Mouse (Mus musculus) testis, adult 2 months (tissue): ENCODE results near the gene Spindoc. TPM values are rescaled to one million over a fixed set of nuclear protein-coding genes. Genes with fewer than 3 reads are reported as not detected.

Experiments
- H3K27ac ChIP-seq: fragments of 200-500 bp; 2 replicates; pipeline ENCODE4 v1.5.1; 2012; ENCODE audit warnings: low read depth, low read length; ENCODE audit not compliant: control insufficient read depth, insufficient read depth
- H3K27me3 ChIP-seq: fragments of 200-500 bp; 2 replicates; pipeline ENCODE4 v1.6.1; 2012; ENCODE audit warnings: mild to moderate bottlenecking, low read length, moderate library complexity; ENCODE audit not compliant: control insufficient read depth, insufficient read depth
- H3K36me3 ChIP-seq: fragments of 200-500 bp; 2 replicates; pipeline ENCODE4 v1.6.1; 2012; ENCODE audit warnings: mild to moderate bottlenecking, low read length; ENCODE audit not compliant: control insufficient read depth, insufficient read depth
- H3K4me1 ChIP-seq: fragments of 200-500 bp; 2 replicates; pipeline ENCODE4 v1.6.1; 2012; ENCODE audit warnings: low read length; ENCODE audit not compliant: control insufficient read depth, insufficient read depth
- H3K4me3 ChIP-seq: fragments of 200-500 bp; 2 replicates; pipeline ENCODE4 v1.5.1; 2012; ENCODE audit warnings: low read depth, mild to moderate bottlenecking, low read length, moderate library complexity, mixed read lengths; ENCODE audit not compliant: control insufficient read depth
- CTCF ChIP-seq: fragments of 200-500 bp; IDR thresholded peaks from 2 replicates; pipeline ENCODE4 v1.5.1; 2012; ENCODE audit warnings: low read depth, mild to moderate bottlenecking, inconsistent platforms, low read length, moderate library complexity; ENCODE audit not compliant: control insufficient read depth, insufficient read depth, insufficient replicate concordance
- POLR2A ChIP-seq: fragments of 200-500 bp; IDR thresholded peaks from 2 replicates; pipeline ENCODE4 v1.6.1; 2012; ENCODE audit warnings: low read depth, mild to moderate bottlenecking, inconsistent platforms, low read length, moderate library complexity; ENCODE audit not compliant: control insufficient read depth
- polyA plus RNA-seq: library from polyadenylated mRNA; depleted of rRNA; stranded (reverse); fragments of >200 nt; gene quantifications from 2 replicates; pipeline ENCODE4 v1.2.3, GENCODE M21; 2012

Spindoc gene
- polyA plus RNA-seq, 1 experiment, result 70.6 TPM

DNA sequence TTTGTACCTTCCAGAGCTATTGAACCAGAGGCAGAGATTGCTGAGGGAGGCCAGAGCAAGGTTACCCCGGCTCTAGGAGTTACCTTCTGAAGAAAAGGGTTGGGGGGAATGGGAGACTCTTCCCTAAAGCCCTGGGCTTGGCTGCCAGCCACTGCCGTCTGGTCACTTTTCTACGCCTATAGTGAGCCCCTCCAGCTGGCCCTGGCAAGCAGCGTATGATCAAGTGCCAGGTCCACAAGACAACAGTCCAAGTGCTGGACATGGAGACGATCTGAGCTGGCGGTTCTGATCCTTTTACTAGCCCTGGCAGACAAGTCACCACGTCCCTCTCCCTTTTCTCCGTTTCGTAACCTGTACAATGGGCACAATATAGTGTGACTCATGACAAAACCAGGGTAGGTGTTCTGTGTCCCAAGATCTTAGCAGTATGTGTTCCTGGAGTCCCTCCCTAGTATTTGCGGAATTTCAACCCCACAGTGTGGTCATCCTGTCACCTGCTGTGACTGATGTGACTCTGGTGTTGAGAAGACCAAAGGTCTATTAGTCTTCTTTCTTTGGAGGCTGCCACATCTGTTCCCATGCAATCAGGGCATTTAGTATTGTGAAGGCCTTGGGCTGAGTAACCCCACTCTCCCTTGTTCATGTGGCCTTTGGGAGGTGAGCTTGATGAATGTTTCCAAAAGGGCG is 29.8 kb downstream of the Spindoc start:
- TF ChIP-seq CTCF, result no peak
- TF ChIP-seq POLR2A, result no peak
- H3K36me3 ChIP-seq, result no peaks in the 10 kb centered on the region
- H3K27me3 ChIP-seq, result no peaks in the 10 kb centered on the region

DNA sequence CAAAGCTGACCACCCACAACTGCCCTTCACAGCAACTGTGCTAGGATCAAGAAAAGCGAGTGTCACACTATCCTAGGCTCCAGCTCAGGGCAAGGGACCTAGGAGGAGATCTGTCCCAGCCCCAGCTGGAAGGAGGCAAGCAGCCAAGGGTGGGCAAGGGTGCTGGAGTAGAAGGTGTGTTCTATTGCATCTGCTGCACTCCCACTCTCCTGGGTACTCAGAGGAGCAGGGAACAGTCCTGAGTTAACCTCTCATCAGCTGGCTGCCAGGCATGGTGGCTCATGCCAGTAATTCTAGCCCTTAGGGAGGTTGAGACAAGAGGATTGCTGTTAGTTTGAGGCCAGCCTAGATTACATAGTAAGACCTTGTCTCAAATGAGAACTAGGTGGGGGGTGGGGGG is 32.8 kb downstream of the Spindoc start:
- no peaks in the 10 kb centered on the region for H3K27me3 ChIP-seq
- TF ChIP-seq CTCF, result no peak
- TF ChIP-seq POLR2A, result no peak
- H3K4me3 ChIP-seq, result no peak overlapping the region
- no peaks in the 10 kb centered on the region for H3K36me3 ChIP-seq
- H3K27ac ChIP-seq, result no peak overlapping the region
- H3K4me1 ChIP-seq, result peaks cover 2% of the 10 kb centered on the region; the same call in 1 of the 2 replicates

More for the DNA sequence above, 29.8 kb downstream of the Spindoc start:
- no peak overlapping the region for H3K4me3 ChIP-seq
- no peak overlapping the region for H3K27ac ChIP-seq
- H3K4me1 ChIP-seq, result peaks cover 2% of the 10 kb centered on the region; the same call in 1 of the 2 replicates

DNA sequence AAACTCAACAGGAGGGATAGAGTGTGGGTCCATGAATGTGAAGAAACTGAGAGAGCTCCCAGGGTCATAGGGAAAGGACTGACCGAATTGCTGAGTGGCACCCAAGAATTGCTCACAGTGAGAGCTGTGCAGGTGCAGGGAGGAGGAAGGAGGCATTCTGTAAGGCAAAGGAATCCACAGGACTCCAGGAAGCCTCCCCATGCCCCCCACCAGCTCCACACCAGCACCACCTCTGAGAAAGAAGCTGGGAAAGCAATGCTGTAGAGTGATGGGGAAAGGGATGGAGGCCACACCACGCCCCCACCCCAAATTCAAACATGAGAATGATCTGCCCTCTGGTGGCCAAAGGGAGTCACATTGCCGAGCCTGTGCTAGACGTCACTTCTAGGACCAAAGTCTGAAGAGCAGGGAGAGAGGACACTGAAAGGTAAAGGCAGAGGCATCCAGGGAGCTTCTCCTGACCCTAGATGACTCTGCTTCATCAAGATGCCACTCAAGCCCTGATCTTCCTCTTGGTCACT is 37.5 kb downstream of the Spindoc start:
- Histone ChIP-seq H3K27me3 (no peaks in the 10 kb centered on the region), H3K36me3 (no peaks in the 10 kb centered on the region), H3K27ac (no peak overlapping the region), H3K4me1 (peaks cover 2% of the 10 kb centered on the region), H3K4me3 (no peak overlapping the region)
- TF ChIP-seq POLR2A, result no peak
- peak; percentile 30; the same call in 1 of the 2 replicates for TF ChIP-seq CTCF

DNA sequence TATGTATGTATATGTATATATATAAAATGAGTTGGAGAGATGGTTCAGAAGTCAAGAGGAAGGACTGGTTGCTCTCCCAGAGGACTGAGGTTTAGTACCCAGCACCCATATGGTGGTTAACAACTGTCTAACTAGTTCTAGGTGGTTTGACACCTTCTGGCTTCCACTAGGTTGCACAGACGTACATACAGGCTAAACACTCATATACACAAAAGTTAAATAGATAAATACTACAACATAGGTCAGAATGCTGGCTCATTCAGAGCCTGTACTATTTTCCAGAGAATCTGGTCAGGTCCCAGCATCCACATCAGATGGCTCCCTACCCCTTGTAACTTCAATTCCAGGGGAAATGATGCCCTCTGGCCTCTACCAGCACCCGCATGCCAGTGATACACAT is 40.1 kb downstream of the Spindoc start:
- peaks cover 9% of the 10 kb centered on the region for H3K4me1 ChIP-seq
- TF ChIP-seq CTCF, result no peak
- no peak for TF ChIP-seq POLR2A
- H3K27me3 ChIP-seq, result no peaks in the 10 kb centered on the region
- H3K27ac ChIP-seq, result no peak overlapping the region
- H3K36me3 ChIP-seq, result no peaks in the 10 kb centered on the region; the same call in 1 of the 2 replicates
- peak overlapping the region; percentile 41; the same call in 1 of the 2 replicates for H3K4me3 ChIP-seq

DNA sequence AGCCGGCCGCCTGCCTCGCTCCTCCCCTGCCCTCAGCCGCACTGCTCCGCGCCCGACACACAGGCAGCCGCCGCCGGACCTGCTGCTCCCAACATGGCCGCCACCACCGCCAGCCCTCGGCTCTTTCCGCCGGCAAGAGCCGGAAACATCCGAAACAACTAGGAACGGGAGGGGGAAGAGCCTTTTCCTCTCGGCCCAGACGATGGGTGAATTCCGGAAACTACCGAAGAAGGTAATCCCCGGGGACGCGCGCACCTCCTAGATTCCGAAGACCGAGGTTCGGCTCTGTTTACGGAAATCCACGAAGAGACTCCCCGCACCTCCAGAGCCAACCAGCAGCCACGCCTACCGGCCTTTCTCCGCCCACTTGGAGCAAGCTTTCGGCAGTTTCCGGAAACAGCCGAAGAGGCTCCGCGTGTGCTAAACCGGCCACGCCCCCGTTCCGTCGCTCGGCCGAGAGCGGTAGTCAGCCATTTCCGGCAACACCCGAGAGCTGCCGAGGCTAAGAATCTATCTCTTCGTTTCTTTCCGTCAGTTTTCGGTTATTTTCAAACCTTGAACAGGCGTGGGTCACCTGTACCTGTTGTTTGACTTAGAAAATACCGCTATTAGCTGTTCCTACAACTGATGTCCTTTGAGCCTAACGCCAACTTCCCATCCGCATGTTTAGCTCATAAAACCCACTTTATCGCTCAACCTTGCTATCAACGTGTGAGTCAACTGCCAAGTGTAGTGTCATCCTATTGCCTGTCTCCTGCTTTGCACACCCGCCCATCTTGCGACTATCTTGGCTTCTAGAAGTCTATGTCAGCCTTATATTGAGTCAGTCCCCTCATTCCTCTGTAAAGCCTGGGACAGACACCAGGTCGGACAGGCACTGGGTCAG is 41.0 kb downstream of the Spindoc start, which contains the start of gene Mark2:
Gene Mark2, minus strand, starts transcription at position 349 of the 886 bp plus-strand sequence.
- Histone ChIP-seq H3K27ac (peak within 1 kb of the TSS; percentile 91), H3K4me1 (peaks cover 9% of the 10 kb centered on the region), H3K4me3 (peak within 1 kb of the TSS; percentile 84), H3K36me3 (no peaks in the 10 kb centered on the region; the same call in 1 of the 2 replicates), H3K27me3 (no peaks in the 10 kb centered on the region)
- TF ChIP-seq POLR2A (peak; percentile 75), CTCF (no peak)

DNA sequence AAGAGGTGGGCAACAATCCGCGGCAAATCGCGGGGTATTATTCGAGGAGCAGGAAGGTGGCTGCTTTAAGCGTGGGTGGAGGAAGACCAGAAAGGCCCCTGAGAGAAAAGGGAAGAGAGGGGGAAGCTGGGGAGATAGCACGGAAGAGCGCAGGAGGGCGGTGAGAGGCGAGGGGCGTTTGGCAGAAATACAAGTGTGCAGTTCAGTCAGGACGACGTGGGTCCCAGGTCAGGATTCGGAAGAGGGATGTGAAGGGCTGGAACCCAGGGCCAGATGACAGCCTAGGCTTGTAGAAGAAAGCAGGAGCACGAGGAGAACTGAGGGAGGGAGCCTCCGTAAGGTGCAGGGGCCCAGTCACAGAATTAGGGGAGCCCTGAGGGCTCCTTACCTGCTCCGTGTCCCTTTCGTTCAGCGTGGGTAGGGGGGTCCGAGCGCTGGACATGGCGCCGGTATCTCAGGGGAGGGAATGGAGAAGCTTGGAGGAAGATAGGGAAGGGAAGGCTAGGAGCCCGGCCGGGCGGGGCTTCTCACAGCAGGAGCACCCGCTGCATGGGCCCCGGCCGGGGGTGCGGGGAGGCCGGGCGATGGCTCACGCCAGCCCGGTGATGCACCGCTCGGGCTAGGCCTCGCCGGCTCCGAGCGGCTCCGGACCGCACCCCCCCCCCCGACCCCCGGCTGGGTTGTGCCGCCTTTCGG is 41.9 kb downstream of the Spindoc start:
- Histone ChIP-seq H3K27ac (peak overlapping the region; percentile 91), H3K27me3 (no peaks in the 10 kb centered on the region), H3K4me3 (peak overlapping the region; percentile 84), H3K36me3 (no peaks in the 10 kb centered on the region; the same call in 1 of the 2 replicates), H3K4me1 (peaks cover 12% of the 10 kb centered on the region)
- TF ChIP-seq CTCF (no peak), POLR2A (no peak)
